In the genomic region with DNA sequence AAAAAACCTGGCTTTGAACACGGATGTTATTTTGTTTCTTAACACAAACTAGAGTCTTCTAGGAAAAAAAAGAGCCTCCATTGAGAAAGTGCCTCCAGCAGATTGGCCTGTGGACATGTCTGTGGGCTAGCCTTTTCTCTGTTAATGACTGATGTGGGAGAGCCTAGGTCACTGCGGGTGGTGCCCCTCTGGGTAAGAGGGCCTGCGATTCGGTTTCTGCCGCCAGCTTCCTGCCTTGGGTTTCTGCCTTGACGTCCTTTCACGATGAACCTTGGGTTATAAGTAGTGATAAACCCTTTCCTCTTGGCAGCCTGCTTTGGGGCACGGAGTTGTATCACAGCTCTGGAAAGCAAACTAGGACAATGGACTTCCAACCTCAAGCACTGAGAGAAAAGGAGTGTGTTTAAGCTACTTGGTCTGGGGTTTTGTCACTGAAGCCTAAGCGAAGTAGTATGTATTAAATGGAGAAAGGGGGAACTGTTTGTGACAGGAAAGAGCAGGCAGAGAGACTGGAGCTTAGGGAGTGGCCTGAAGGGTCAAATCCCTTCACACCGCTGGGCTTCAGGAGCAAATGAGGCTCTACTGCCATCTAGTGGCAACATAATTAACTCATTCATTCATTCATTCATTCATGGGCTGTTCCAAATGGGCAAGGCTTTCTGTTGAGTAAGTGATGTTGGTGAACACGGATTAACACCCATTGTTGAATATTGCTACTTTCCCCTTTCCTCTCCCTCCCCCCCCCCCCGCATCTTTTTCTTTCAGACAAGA, we compare ENCODE assay signal across 12 mouse cellular contexts. TPM values are rescaled to one million over a fixed set of nuclear protein-coding genes. Genes with fewer than 3 reads are reported as not detected.
DNase-seq lines count a peak whose midpoint lies in the region; ATAC-seq and TF ChIP-seq lines count a peak whose summit lies in the region.
"Had no signal": no experiment of that assay in that cellular context is flagged by ENCODE, and none has a peak within 500 bp of the region (broad histone marks: within the 10 kb centered on the region; RNA-seq: fewer than 3 reads in every experiment).

No protein-coding gene starts in this region.

- intact Hi-C loops in left cerebral cortex, adult 2 months (cut with DNase I) = loop anchor here (2.0 to 10.0 kb wide), 3 partner anchors 137 to 385 kb away; no protein-coding TSS in a partner anchor
- intact Hi-C loops in left cerebral cortex, postnatal 14 days (cut with DNase I) = loop anchor here (5.0 to 10.0 kb wide), 5 partner anchors 115 to 383 kb away; a partner anchor contains a TSS

- no peaks in the 10 kb centered on the region for H3K27me3 ChIP-seq in cerebellum, adult 2 months (ENCODE audit: control insufficient read depth, insufficient read depth, low read length)
- H3K27me3 ChIP-seq: hindbrain, embryonic 15.5 days had no signal

- 71% methylated on average over 12 of the region's 12 CpGs for WGBS in cerebellum, adult 2 months

- ATAC-seq in erythroid progenitor cell, adult 5-6 weeks (replicated peaks; ENCODE audit: low FRiP score, poor library complexity, severe bottlenecking) = 0 out of 2 replicates have a peak, but pooled peaks have one; percentile 27

- H3K4me3 ChIP-seq in cerebellum, adult 2 months (replicated peaks; ENCODE audit: insufficient read depth, low read depth, low read length) = no peak overlapping the region
- H3K4me3 ChIP-seq in left cerebral cortex, adult 2 months = no peak overlapping the region
- H3K4me3 ChIP-seq: hindbrain, embryonic 15.5 days; midbrain, embryonic 12.5 days had no signal

- H3K27ac ChIP-seq in cerebellum, adult 2 months (ENCODE audit: insufficient read depth, low read length) = no peak overlapping the region
- no peak overlapping the region for H3K27ac ChIP-seq in left cerebral cortex, adult 2 months
- H3K27ac ChIP-seq: hindbrain, embryonic 15.5 days; midbrain, embryonic 12.5 days had no signal

- peak; percentile 56; the same call in 1 of the 2 replicates for TF ChIP-seq CTCF in cerebellum, adult 2 months (IDR thresholded peaks at IDR 0.05; ENCODE audit: borderline replicate concordance, insufficient read depth, low read depth, low read length)
- peak; percentile 47 for TF ChIP-seq CTCF in left cerebral cortex, adult 2 months (IDR thresholded peaks at IDR 0.05)

- no peaks in the 10 kb centered on the region for H3K4me1 ChIP-seq in cerebellum, adult 2 months (ENCODE audit: control insufficient read depth, insufficient read depth, low read length)

- no peak for TF ChIP-seq POLR2A in cerebellum, adult 2 months (IDR thresholded peaks at IDR 0.05; ENCODE audit: borderline replicate concordance, insufficient read depth, low read length)

- DNase-seq in cerebellum, adult 2 months = peak in 1 of 2 experiments; percentile 17
- no peak for DNase-seq in cerebellum, adult 11 months
- no peak for DNase-seq in left cerebral cortex, adult 2 months (ENCODE audit: extremely low spot score in 1 of 2, low spot score in 2 of 2)
- no peak for DNase-seq in left cerebral cortex, postnatal 14 days (ENCODE audit: low spot score in 2 of 2)
- peak; percentile 79 for DNase-seq in ES-CJ7 (ENCODE audit: low read depth, low spot score)
- DNase-seq in adrenal gland, postnatal 25 days = no peak
- DNase-seq in right cerebral cortex, adult 2 months (ENCODE audit: low spot score in 2 of 2) = no peak
- DNase-seq: B cell, adult 2 months had no signal

RNA-seq across cellular contexts. Expression of a gene that starts 23.9 kb away (rescaled TPM):
- polyA plus RNA-seq in cerebellum, adult 2 months (2012; rRNA removed) = 64.8 and 66.8 TPM in 2 replicates
- 10 to 100 TPM; 55.9 to 62.8 TPM for total RNA-seq in left cerebral cortex, adult 2 months (2021)
- total RNA-seq in left cerebral cortex, postnatal 14 days (2021) = 10 to 100 TPM; 63.0 to 66.9 TPM
- 142 and 159 TPM in 2 replicates for total RNA-seq in erythroid progenitor cell, adult 5-6 weeks (2015; ENCODE audit: low replicate concordance)
- total RNA-seq in erythroid progenitor cell, adult 5-6 weeks (2017; ENCODE audit: low replicate concordance) = 74.7 and 82.2 TPM in 2 replicates
- 63.8 and 66.3 TPM in 2 replicates for total RNA-seq in adrenal gland, postnatal 25 days (2021)

RNA-seq across cellular contexts. Expression of a gene that starts 59.2 kb away (rescaled TPM):
- 0.05 and 0.18 TPM in 2 replicates for polyA plus RNA-seq in cerebellum, adult 2 months (2012; rRNA removed)
- under 1 TPM in 1 of 2 experiments, not detected in 1; 0.27 TPM for total RNA-seq in left cerebral cortex, adult 2 months (2021)
- under 1 TPM; 0.15 to 0.35 TPM for total RNA-seq in left cerebral cortex, postnatal 14 days (2021)
- 2.2 TPM in 1 of 2 replicates, not detected in the other for total RNA-seq in erythroid progenitor cell, adult 5-6 weeks (2015; ENCODE audit: low replicate concordance)
- 1.4 TPM in 1 of 2 replicates, not detected in the other for total RNA-seq in erythroid progenitor cell, adult 5-6 weeks (2017; ENCODE audit: low replicate concordance)
- total RNA-seq in adrenal gland, postnatal 25 days (2021) = 0.09 and 3.4 TPM in 2 replicates
- total RNA-seq: left cerebral cortex, adult 18-20 months had no signal
- polyA plus RNA-seq: midbrain, embryonic 12.5 days had no signal
